Mouse (Mus musculus) effector memory CD4-positive, alpha-beta T cell, adult 5 months (primary cell): ENCODE data around the gene Zcchc2. TPM values are rescaled to one million over a fixed set of nuclear protein-coding genes. Genes with fewer than 3 reads are reported as not detected.

Source experiments
- polyA plus RNA-seq: library from polyadenylated mRNA; unstranded; fragments of 100-300 nt; shearing (Covaris generic); gene quantifications from one replicate; pipeline ENCODE4 v1.2.1, GENCODE M21; 2017

Zcchc2 gene
- 29.8 TPM for polyA plus RNA-seq

GRCm38 (mm10) chr1:105990138-105990821, at the start of gene Zcchc2:
Gene Zcchc2 (plus strand): TSS chr1:105990406.

Other genes starting within 250 kb of the Zcchc2 start
- not detected for gene Tnfrsf11a, start 209.7 kb upstream of the Zcchc2 start, polyA plus RNA-seq
- 9.6 TPM for gene Phlpp1, start 181.3 kb downstream of the Zcchc2 start, polyA plus RNA-seq